Mouse (Mus musculus) lung, postnatal 0 days (tissue): ENCODE data around the gene Rbfox1. TPM values are rescaled to one million over a fixed set of nuclear protein-coding genes. Genes with fewer than 3 reads are reported as not detected.

Source experiments
- ATAC-seq: fragments of 200-750 bp; cut with Nextera tagmentation; 2 replicates; pipeline ENCODE4 v1.8.0; 2017; ENCODE audit warnings: moderate library complexity
- DNase-seq: peaks from one replicate; pipeline ENCODE4 v3.0.0-alpha.2; 2016; ENCODE audit warnings: low spot score
- H3K27ac ChIP-seq: fragments of 300-500 bp; sonication (generic); 2 replicates; pipeline ENCODE4 v1.5.1; 2014; ENCODE audit warnings: antibody characterized with exemption, mild to moderate bottlenecking, low read length, mixed read lengths
- H3K27me3 ChIP-seq: fragments of 300-500 bp; sonication (generic); replicated peaks from 2 replicates; pipeline ENCODE4 v1.6.1; 2014; ENCODE audit warnings: low read length, mixed read lengths; ENCODE audit not compliant: insufficient read depth
- H3K36me3 ChIP-seq: fragments of 300-500 bp; sonication (generic); 2 replicates; pipeline ENCODE4 v1.6.1; 2014; ENCODE audit warnings: low read length, mixed read lengths; ENCODE audit not compliant: insufficient read depth
- H3K4me1 ChIP-seq: fragments of 300-500 bp; sonication (generic); 2 replicates; pipeline ENCODE4 v1.6.1; 2014; ENCODE audit warnings: antibody characterized with exemption, low read depth, low read length, mixed read lengths; ENCODE audit not compliant: insufficient read depth
- H3K4me2 ChIP-seq: fragments of 300-500 bp; sonication (generic); replicated peaks from 2 replicates; pipeline ENCODE4 v1.6.1; 2014; ENCODE audit warnings: low read depth, mild to moderate bottlenecking, low read length, moderate library complexity, mixed read lengths
- H3K4me3 ChIP-seq: fragments of 300-500 bp; sonication (generic); 2 replicates; pipeline ENCODE4 v1.5.1; 2014; ENCODE audit warnings: low read depth, low read length
- H3K9ac ChIP-seq: fragments of 300-500 bp; sonication (generic); replicated peaks from 2 replicates; pipeline ENCODE4 v1.6.1; 2014; ENCODE audit warnings: low read depth, mild to moderate bottlenecking
- H3K9me3 ChIP-seq: fragments of 300-500 bp; sonication (generic); 2 replicates; pipeline ENCODE4 v1.6.1; 2016; ENCODE audit warnings: low read length, mixed read lengths
- CTCF ChIP-seq: IDR thresholded peaks from 2 replicates; pipeline ENCODE4 v1.5.1; 2016; ENCODE audit warnings: antibody characterized with exemption, mild to moderate bottlenecking
- EP300 ChIP-seq: IDR thresholded peaks from 2 replicates; pipeline ENCODE4 v1.6.1; 2016; ENCODE audit warnings: antibody characterized with exemption, mild to moderate bottlenecking, control low read depth
- WGBS: fragments of 180-500 bp; shearing (Covaris S2); extraction: QIAGEN DNeasy Blood & Tissue Kit; methylation state at CpG from one replicate; pipeline ENCODE4 v1.1.7; 2014; 5-methylcytosine and 5-hydroxymethylcytosine counted together
- polyA plus RNA-seq: library from polyadenylated mRNA; unstranded; fragments of >200 nt; fragmentation: Nextera tagmentation; extraction: Ambion mirVana; gene quantifications from 2 replicates; pipeline ENCODE4 v1.2.1, GENCODE M21; 2015

Rbfox1 gene
- polyA plus RNA-seq, 1 experiment from 2014 or later: 0.25 TPM

DNA sequence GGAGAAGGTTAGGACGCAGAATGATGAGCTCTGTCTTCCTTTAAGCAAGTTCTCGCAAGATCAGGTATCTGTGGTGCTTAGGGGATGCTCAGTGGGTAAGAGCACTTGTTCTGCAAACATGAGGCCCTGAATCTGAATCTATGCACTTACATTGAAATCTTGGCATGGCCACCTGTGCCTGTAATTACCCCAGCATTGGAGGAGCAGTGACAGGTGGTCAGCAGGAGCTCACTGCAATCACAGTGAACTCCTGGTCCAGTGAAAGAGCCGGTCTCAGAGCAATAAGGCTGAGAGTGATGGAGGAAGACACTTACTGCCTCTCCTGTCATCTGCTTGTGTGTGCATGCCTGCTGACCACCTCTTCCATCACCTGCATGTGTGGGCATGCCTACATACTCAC, 149.7 kb downstream of the Rbfox1 start:
- no peaks in the 10 kb centered on the region for H3K4me1 ChIP-seq
- no peaks in the 10 kb centered on the region for H3K36me3 ChIP-seq
- H3K27me3 ChIP-seq: no peaks in the 10 kb centered on the region
- no peak overlapping the region for H3K27ac ChIP-seq
- TF ChIP-seq CTCF (no peak), EP300 (no peak)
- DNase-seq (no peak), ATAC-seq (no peak)
- no peaks in the 10 kb centered on the region for H3K9me3 ChIP-seq
- no peak overlapping the region for H3K4me2 ChIP-seq
- no peak overlapping the region for H3K4me3 ChIP-seq
- H3K9ac ChIP-seq: no peak overlapping the region
- 73% methylated on average over 3 of the region's 3 CpGs for WGBS

- Histone ChIP-seq H3K9me3 (no peaks in the 10 kb centered on the region), H3K4me1 (no peaks in the 10 kb centered on the region), H3K27ac (no peak overlapping the region), H3K36me3 (no peaks in the 10 kb centered on the region), H3K4me2 (no peak overlapping the region), H3K4me3 (no peak overlapping the region), H3K9ac (no peak overlapping the region), H3K27me3 (no peaks in the 10 kb centered on the region)
- WGBS: 69% methylated on average over 7 of the region's 7 CpGs
- ATAC-seq (no peak), DNase-seq (no peak)
- no peak for TF ChIP-seq EP300
- no peak for TF ChIP-seq CTCF
Observed at GRCm38 (mm10) chr16:6037009-6037408, 151.9 kb downstream of the Rbfox1 start.

GRCm38 (mm10) chr16:6042766-6043165, 157.6 kb downstream of the Rbfox1 start:
- no peak for ATAC-seq
- Histone ChIP-seq H3K27ac (no peak overlapping the region), H3K9ac (no peak overlapping the region), H3K4me3 (no peak overlapping the region), H3K4me2 (no peak overlapping the region), H3K9me3 (no peaks in the 10 kb centered on the region), H3K4me1 (no peaks in the 10 kb centered on the region), H3K27me3 (no peaks in the 10 kb centered on the region), H3K36me3 (no peaks in the 10 kb centered on the region)
- DNase-seq: no peak
- no peak for TF ChIP-seq EP300
- no peak for TF ChIP-seq CTCF
- 67% methylated on average over 3 of the region's 3 CpGs for WGBS

GRCm38 (mm10) chr16:6048601-6049000, 163.4 kb downstream of the Rbfox1 start:
- 81% methylated on average over 1 of the region's 1 CpGs for WGBS
- no peak overlapping the region for H3K27ac ChIP-seq
- TF ChIP-seq EP300 (no peak), CTCF (no peak)
- no peak overlapping the region for H3K9ac ChIP-seq
- DNase-seq: no peak
- no peak overlapping the region for H3K4me2 ChIP-seq
- no peaks in the 10 kb centered on the region for H3K9me3 ChIP-seq
- no peaks in the 10 kb centered on the region for H3K4me1 ChIP-seq
- no peaks in the 10 kb centered on the region for H3K36me3 ChIP-seq
- ATAC-seq: no peak
- H3K27me3 ChIP-seq: no peaks in the 10 kb centered on the region
- H3K4me3 ChIP-seq: no peak overlapping the region

- no peaks in the 10 kb centered on the region for H3K36me3 ChIP-seq
- 68% methylated on average over 1 of the region's 1 CpGs for WGBS
- TF ChIP-seq EP300 (no peak), CTCF (no peak)
- no peaks in the 10 kb centered on the region for H3K4me1 ChIP-seq
- H3K27ac ChIP-seq: no peak overlapping the region
- DNase-seq (no peak), ATAC-seq (no peak)
- no peaks in the 10 kb centered on the region for H3K9me3 ChIP-seq
- H3K9ac ChIP-seq: no peak overlapping the region
- H3K27me3 ChIP-seq: no peaks in the 10 kb centered on the region
- H3K4me3 ChIP-seq: no peak overlapping the region
- H3K4me2 ChIP-seq: no peak overlapping the region
Observed at GRCm38 (mm10) chr16:6062495-6062894, 177.3 kb downstream of the Rbfox1 start.

GRCm38 (mm10) chr16:6065481-6065880, 180.3 kb downstream of the Rbfox1 start:
- no peaks in the 10 kb centered on the region for H3K36me3 ChIP-seq
- no peaks in the 10 kb centered on the region for H3K27me3 ChIP-seq
- H3K4me1 ChIP-seq: no peaks in the 10 kb centered on the region
- no peak for TF ChIP-seq EP300
- TF ChIP-seq CTCF: no peak
- ATAC-seq (no peak), DNase-seq (no peak)
- H3K9me3 ChIP-seq: no peaks in the 10 kb centered on the region
- H3K4me2 ChIP-seq: no peak overlapping the region
- WGBS: 82% methylated on average over 4 of the region's 4 CpGs
- no peak overlapping the region for H3K27ac ChIP-seq
- no peak overlapping the region for H3K9ac ChIP-seq
- H3K4me3 ChIP-seq: no peak overlapping the region

DNA sequence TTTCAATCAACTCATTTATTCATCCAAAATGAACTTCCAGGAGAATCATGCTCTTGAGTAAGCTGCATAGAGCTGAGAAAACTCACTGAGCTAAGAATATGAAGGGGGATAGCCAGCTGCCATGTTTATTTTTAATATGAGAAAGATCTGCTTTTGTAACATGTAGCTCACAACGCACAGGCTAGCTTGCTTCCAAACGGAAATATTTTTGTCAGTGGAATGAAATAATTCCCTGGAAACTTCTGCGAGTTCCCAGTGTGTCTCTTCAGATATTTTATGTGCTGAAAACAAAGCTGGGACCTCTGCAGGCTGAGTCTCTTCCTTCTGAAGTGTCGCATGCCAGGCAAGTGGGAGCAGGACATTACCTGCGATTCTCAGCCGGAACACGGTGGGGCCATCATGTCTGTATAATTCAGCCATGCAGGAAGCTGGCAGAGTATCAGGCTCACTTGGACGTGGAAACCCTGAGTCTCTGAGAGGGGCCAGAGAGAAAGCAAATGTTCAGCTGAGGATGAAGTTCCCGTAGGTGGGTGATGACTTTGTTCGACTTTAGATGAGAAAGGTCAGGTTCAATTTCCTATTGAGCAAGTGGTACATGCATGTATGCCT, 190.4 kb downstream of the Rbfox1 start:
- H3K36me3 ChIP-seq: no peaks in the 10 kb centered on the region
- TF ChIP-seq CTCF (no peak), EP300 (no peak)
- H3K9me3 ChIP-seq: no peaks in the 10 kb centered on the region
- no peaks in the 10 kb centered on the region for H3K4me1 ChIP-seq
- DNase-seq: no peak
- H3K4me2 ChIP-seq: no peak overlapping the region
- 68% methylated on average over 10 of the region's 10 CpGs for WGBS
- no peak overlapping the region for H3K27ac ChIP-seq
- no peaks in the 10 kb centered on the region for H3K27me3 ChIP-seq
- no peak for ATAC-seq
- no peak overlapping the region for H3K9ac ChIP-seq
- no peak overlapping the region for H3K4me3 ChIP-seq
